Mouse (Mus musculus) layer of hippocampus, adult 2 months (tissue): ENCODE results near the gene Sae1. TPM values are rescaled to one million over a fixed set of nuclear protein-coding genes. Genes with fewer than 3 reads are reported as not detected.
A peak's percentile ranks its signal among the peaks of the same experiment; 100 is the strongest.

Source experiments
- DNase-seq, 2 experiments: peaks; one replicate each; pipeline ENCODE4 v3.0.0; 2022; ENCODE audit warnings: low spot score in 2 of 2
- H3K27ac ChIP-seq: fragments of 200-600 bp; 2 replicates; pipeline ENCODE4 v1.8.1; 2022
- H3K4me3 ChIP-seq: fragments of 200-600 bp; 2 replicates; pipeline ENCODE4 v1.8.1; 2022; ENCODE audit warnings: mild to moderate bottlenecking
- CTCF ChIP-seq: fragments of 200-600 bp; conservative IDR thresholded peaks from 2 replicates; pipeline ENCODE4 v1.8.1; 2022; ENCODE audit warnings: antibody characterized with exemption, mild to moderate bottlenecking, moderate library complexity
- total RNA-seq, 2 experiments: library from RNA; stranded (reverse); gene quantifications; 2 replicates each; pipeline ENCODE4 v1.2.3; 2021

Sae1 gene
- total RNA-seq, 2 experiments from 2014 or later = 89.8 to 90.7 TPM

- no peak for TF ChIP-seq CTCF
- Histone ChIP-seq H3K4me3 (no peak overlapping the region; the same call in 1 of the 2 replicates), H3K27ac (peak overlapping the region; percentile 14; the same call in 1 of the 2 replicates)
- DNase-seq = no peak
Observed at GRCm38 (mm10) chr7:16271139-16271538, 116.5 kb downstream of the Sae1 start.

Other genes with a start within 250 kb of the Sae1 start
- 10 to 100 TPM; 37.3 to 38.6 TPM for gene Meis3, start 212.7 kb downstream of the Sae1 start, total RNA-seq
- gene Dhx34, start 165.8 kb downstream of the Sae1 start, total RNA-seq = 10 to 100 TPM; 12.3 to 12.4 TPM
- gene C5ar2, start 143.7 kb downstream of the Sae1 start, total RNA-seq = under 1 TPM; 0.39 to 0.59 TPM
- 1 to 10 TPM in 1 of 2 experiments, under 1 TPM in 1; 0.90 to 2.6 TPM for gene C5ar1, start 128.3 kb downstream of the Sae1 start, total RNA-seq
- 10 to 100 TPM; 32.0 to 35.5 TPM for gene Inafm1, start 114.2 kb downstream of the Sae1 start, total RNA-seq
- gene Ccdc9, start 101.0 kb downstream of the Sae1 start, total RNA-seq = 10 to 100 TPM; 79.7 to 81.0 TPM
- 10 to 100 TPM; 12.5 to 14.9 TPM for gene Bbc3, start 79.4 kb downstream of the Sae1 start, total RNA-seq
- 10 to 100 TPM; 62.4 to 64.4 TPM for gene Zc3h4, start 13.1 kb upstream of the Sae1 start, total RNA-seq
- 10 to 100 TPM; 59.4 to 72.5 TPM for gene Tmem160, start 65.0 kb upstream of the Sae1 start, total RNA-seq
- gene Npas1, start 89.9 kb upstream of the Sae1 start, total RNA-seq = 10 to 100 TPM; 16.1 to 18.4 TPM
- gene Arhgap35, start 227.2 kb upstream of the Sae1 start, total RNA-seq = 100 to 1,000 TPM; 124 to 128 TPM